Mouse (Mus musculus) monocyte, adult 5-6 weeks (primary cell): ENCODE data around the gene Mlh1. TPM values are rescaled to one million over a fixed set of nuclear protein-coding genes. Genes with fewer than 3 reads are reported as not detected.

Experiments used
- ATAC-seq: fragments of 153-309, 156-312 bp; replicated peaks from 2 replicates; pipeline ENCODE4 v1.8.0; 2017; ENCODE audit warnings: mild to moderate bottlenecking; ENCODE audit not compliant: low TSS enrichment, insufficient number of reproducible peaks, severe bottlenecking, poor library complexity, low FRiP score
- total RNA-seq: library from RNA; stranded (forward); fragments of 200-1000, 200-491, 200-594 nt; gene quantifications from 3 replicates; pipeline ENCODE4 v1.2.3, GENCODE M21; 2017

Mlh1 gene
- total RNA-seq, 1 experiment from 2014 or later: 19.3 TPM

GRCm38 (mm10) chr9:111289294-111289831 lies 17.8 kb upstream of the Mlh1 start:
- no peak for ATAC-seq

GRCm38 (mm10) chr9:111287956-111288355 lies 16.4 kb upstream of the Mlh1 start:
- no peak for ATAC-seq

GRCm38 (mm10) chr9:111286468-111286867 lies 14.9 kb upstream of the Mlh1 start:
- ATAC-seq: no peak

- no peak for ATAC-seq
Measured at GRCm38 (mm10) chr9:111285676-111286075, 14.1 kb upstream of the Mlh1 start.

- ATAC-seq: no peak
Measured at GRCm38 (mm10) chr9:111285061-111285460, 13.5 kb upstream of the Mlh1 start.

GRCm38 (mm10) chr9:111275156-111275555 lies 3.6 kb upstream of the Mlh1 start:
- ATAC-seq: no peak

- no peak for ATAC-seq
Measured at GRCm38 (mm10) chr9:111273958-111274357, 2.4 kb upstream of the Mlh1 start.

- ATAC-seq: no peak
Measured at GRCm38 (mm10) chr9:111272996-111273785, 1.6 kb upstream of the Mlh1 start.

GRCm38 (mm10) chr9:111272356-111272755 lies 765 bp upstream of the Mlh1 start:
- ATAC-seq: no peak

GRCm38 (mm10) chr9:111271056-111271433 lies 546 bp downstream of the Mlh1 start:
- ATAC-seq: peak; percentile 27

- no peak for ATAC-seq
Measured at GRCm38 (mm10) chr9:111270606-111271005, 985 bp downstream of the Mlh1 start.

GRCm38 (mm10) chr9:111267998-111268397 lies 3.6 kb downstream of the Mlh1 start:
- ATAC-seq: no peak

- no peak for ATAC-seq
Measured at GRCm38 (mm10) chr9:111261356-111261755, 10.2 kb downstream of the Mlh1 start.

GRCm38 (mm10) chr9:111260360-111260985 lies 11.1 kb downstream of the Mlh1 start:
- no peak for ATAC-seq

GRCm38 (mm10) chr9:111252161-111252869 lies 19.3 kb downstream of the Mlh1 start:
- no peak for ATAC-seq

- ATAC-seq: no peak
Measured at GRCm38 (mm10) chr9:111247682-111248246, 23.8 kb downstream of the Mlh1 start.

- ATAC-seq: no peak
Measured at GRCm38 (mm10) chr9:111245546-111245945, 26.0 kb downstream of the Mlh1 start.

- no peak for ATAC-seq
Measured at GRCm38 (mm10) chr9:111243384-111243783, 28.2 kb downstream of the Mlh1 start.

- no peak for ATAC-seq
Measured at GRCm38 (mm10) chr9:111239821-111240220, 31.8 kb downstream of the Mlh1 start.
